Mouse (Mus musculus) stomach, postnatal 0 days (tissue): ENCODE measurements around the gene Pdcl3.

ENCODE experiments used
- CTCF ChIP-seq: IDR thresholded peaks from 2 replicates; pipeline ENCODE4 v1.5.1; 2016; ENCODE audit warnings: antibody characterized with exemption, low read depth, mild to moderate bottlenecking, moderate library complexity
- EP300 ChIP-seq: optimal IDR thresholded peaks from 2 replicates; pipeline ENCODE3; 2016; ENCODE audit warnings: antibody characterized with exemption

- no peak for TF ChIP-seq EP300
- no peak for TF ChIP-seq CTCF
Observed at GRCm38 (mm10) chr1:38956457-38956856, 29.0 kb upstream of the Pdcl3 start.
